Mouse (Mus musculus): ENCODE measurements around the gene Mypn. TPM values are rescaled to one million over a fixed set of nuclear protein-coding genes. Genes with fewer than 3 reads are reported as not detected.
A peak's percentile ranks its signal among the peaks of the same experiment; 100 is the strongest.

Gene Mypn
- total RNA-seq, 2 experiments from 2014 or later = 3.0 to 3.2 TPM

DNA sequence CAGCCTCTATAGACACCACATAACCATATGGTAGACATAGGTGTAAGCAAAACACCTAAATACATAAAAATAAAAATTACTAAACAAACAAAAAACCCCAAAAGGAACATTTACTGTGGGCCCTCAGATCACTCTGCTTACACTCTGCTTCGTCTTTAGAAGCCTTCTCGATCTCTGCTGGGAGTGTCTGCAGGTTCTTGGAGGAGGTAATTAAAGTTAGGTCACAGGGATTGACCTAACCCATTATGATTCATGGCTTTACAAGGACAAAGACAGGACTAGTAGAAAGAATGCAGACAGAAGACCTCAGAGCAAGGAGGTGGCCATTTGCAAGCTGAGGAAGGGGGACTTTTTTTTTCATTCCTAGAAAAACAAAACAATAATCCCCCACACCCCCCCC is 33.5 kb upstream of the Mypn start:
- intact Hi-C loops (cut with DNase I) = no loop called here

DNA sequence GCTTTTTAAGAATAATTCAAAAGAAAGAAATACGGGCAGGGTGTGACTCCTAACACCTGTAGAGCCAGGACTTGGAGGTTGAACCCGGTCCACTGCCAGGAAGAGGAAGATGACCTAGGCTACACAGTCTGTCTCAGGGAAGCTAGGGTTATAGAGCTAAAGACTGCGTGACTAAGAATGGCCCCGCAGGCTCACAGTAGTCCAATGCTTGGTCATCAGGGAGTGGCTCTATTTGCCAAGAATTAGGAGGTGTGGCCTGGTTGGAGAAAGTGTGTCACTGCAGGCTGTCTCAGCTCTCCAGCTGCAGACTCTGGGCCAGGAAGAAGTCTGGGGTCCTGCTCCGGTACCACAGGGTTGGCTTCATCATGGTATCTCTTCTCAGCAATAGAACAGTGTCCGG is 32.9 kb upstream of the Mypn start:
- Histone ChIP-seq H3K4me3 (no peak overlapping the region), H3K27ac (no peak overlapping the region)
- no peak for TF ChIP-seq CTCF (IDR thresholded peaks at IDR 0.05)
- DNase-seq (ENCODE audit: extremely low spot score in 1 of 2, low spot score in 2 of 2) = no peak
- intact Hi-C loops (cut with DNase I) = no loop called here

More for the DNA sequence above, 33.5 kb upstream of the Mypn start:
- DNase-seq (ENCODE audit: extremely low spot score in 1 of 2, low spot score in 2 of 2) = no peak
- TF ChIP-seq CTCF (IDR thresholded peaks at IDR 0.05) = no peak
- Histone ChIP-seq H3K4me3 (no peak overlapping the region), H3K27ac (no peak overlapping the region)

DNA sequence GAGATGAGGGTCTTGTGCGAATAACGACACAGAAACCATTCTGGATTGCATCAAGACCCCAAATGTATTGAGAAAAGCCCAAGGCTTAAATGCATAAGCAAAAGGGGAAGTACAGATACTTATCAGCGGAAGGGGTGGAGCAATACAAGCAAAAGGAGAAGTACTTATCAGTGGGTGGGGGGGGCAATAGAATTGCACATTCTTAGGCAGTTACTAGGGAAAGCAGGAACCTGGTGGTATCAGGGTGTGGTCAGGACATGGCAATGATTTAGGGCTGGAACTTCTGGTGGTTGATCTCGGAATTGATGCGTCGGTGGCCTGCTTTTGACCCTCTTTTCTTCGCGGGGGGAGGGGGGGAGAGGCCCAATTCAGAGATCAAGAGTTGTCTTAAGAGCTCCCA is 32.1 kb upstream of the Mypn start:
- Histone ChIP-seq H3K27ac (no peak overlapping the region), H3K4me3 (no peak overlapping the region)
- no peak for TF ChIP-seq CTCF (IDR thresholded peaks at IDR 0.05)
- intact Hi-C loops (cut with DNase I) = loop anchor here (2.0 kb wide), 1 partner anchor 79 kb away; no protein-coding TSS in a partner anchor
- no peak for DNase-seq (ENCODE audit: extremely low spot score in 1 of 2, low spot score in 2 of 2)

DNA sequence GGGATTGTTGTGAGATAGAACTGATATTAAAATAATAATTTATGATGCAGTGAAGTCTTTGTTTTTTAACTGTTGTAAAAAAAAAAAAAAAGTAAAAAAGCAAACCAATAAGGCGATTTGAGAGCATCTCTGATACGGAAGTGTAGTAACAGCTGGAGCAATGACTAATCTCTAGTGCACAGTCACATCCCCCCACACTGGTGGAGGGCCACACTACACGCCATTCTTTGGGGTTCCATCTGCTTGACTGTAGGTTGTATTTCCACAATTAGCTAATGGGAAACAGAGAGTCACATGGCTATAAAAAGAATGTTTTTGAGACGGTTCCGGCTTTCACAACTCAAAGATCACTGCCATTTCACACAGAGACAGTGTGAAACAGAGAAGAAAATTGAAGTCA is 30.4 kb upstream of the Mypn start:
- intact Hi-C loops (cut with DNase I) = loop anchor here (2.0 kb wide), 1 partner anchor 77 kb away; no protein-coding TSS in a partner anchor
- H3K27ac ChIP-seq = no peak overlapping the region
- TF ChIP-seq CTCF (IDR thresholded peaks at IDR 0.05) = no peak
- peak in 1 of 2 experiments; percentile 25 for DNase-seq (ENCODE audit: extremely low spot score in 1 of 2, low spot score in 2 of 2)
- no peak overlapping the region for H3K4me3 ChIP-seq

- DNase-seq (ENCODE audit: extremely low spot score in 1 of 2, low spot score in 2 of 2) = no peak
- intact Hi-C loops (cut with DNase I) = no loop called here
- no peak overlapping the region for H3K4me3 ChIP-seq
- no peak overlapping the region for H3K27ac ChIP-seq
- no peak for TF ChIP-seq CTCF (IDR thresholded peaks at IDR 0.05)
Observed at GRCm38 (mm10) chr10:63231630-63232029, 27.9 kb upstream of the Mypn start.

GRCm38 (mm10) chr10:63230854-63231253 is 27.1 kb upstream of the Mypn start:
- no peak for DNase-seq (ENCODE audit: extremely low spot score in 1 of 2, low spot score in 2 of 2)
- H3K4me3 ChIP-seq = no peak overlapping the region
- no peak overlapping the region for H3K27ac ChIP-seq
- TF ChIP-seq CTCF (IDR thresholded peaks at IDR 0.05) = no peak; the same call in 1 of the 2 replicates
- intact Hi-C loops (cut with DNase I) = no loop called here

GRCm38 (mm10) chr10:63230266-63230665 is 26.5 kb upstream of the Mypn start:
- TF ChIP-seq CTCF (IDR thresholded peaks at IDR 0.05) = no peak
- intact Hi-C loops (cut with DNase I) = no loop called here
- no peak overlapping the region for H3K4me3 ChIP-seq
- H3K27ac ChIP-seq = no peak overlapping the region
- no peak for DNase-seq (ENCODE audit: extremely low spot score in 1 of 2, low spot score in 2 of 2)

DNA sequence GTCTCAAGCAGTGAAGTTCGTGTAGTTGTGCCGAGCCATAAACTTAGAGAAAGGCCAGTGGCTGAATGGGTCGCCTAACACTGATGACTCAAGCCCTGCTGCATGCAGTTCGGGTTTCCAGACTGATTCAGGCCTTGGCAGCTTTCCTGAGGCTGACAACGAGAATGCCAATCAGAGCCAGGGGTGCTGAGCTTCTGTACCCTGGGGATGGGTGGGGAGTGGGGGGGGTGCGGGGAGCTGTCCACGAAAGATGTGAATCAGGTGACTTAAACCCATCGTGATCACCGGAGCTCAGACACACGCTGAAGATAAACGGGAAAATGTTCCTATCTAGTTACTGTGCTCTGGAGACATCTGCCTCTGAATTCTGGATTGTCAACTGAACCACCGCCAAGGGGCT is 20.6 kb upstream of the Mypn start:
- Histone ChIP-seq H3K27ac (no peak overlapping the region), H3K4me3 (no peak overlapping the region)
- intact Hi-C loops (cut with DNase I) = no loop called here
- DNase-seq (ENCODE audit: extremely low spot score in 1 of 2, low spot score in 2 of 2) = no peak
- TF ChIP-seq CTCF (IDR thresholded peaks at IDR 0.05) = no peak

- H3K27ac ChIP-seq = no peak overlapping the region
- no peak for DNase-seq (ENCODE audit: extremely low spot score in 1 of 2, low spot score in 2 of 2)
- TF ChIP-seq CTCF (IDR thresholded peaks at IDR 0.05) = no peak
- no peak overlapping the region for H3K4me3 ChIP-seq
- intact Hi-C loops (cut with DNase I) = no loop called here
Observed at GRCm38 (mm10) chr10:63221081-63221783, 17.5 kb upstream of the Mypn start.

DNA sequence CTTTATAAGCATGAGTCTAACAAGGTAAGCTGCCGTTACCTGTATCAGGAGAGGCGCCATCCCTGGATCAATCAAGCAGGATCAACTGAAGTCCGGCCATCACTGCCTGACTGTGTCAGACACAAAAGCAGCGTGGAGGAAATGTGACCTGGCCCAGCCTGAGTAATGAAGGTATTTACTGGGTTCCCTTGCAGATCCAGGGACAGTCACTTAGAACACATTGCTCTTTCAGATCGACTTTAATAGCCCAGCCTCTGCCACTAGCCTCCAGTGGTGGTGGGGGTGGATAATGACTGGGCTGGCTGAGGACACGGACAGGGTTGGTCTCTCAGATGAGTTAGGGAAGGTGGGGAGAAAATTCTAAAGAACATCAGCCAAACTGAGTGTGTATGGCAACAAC is 5.1 kb upstream of the Mypn start:
- no peak for DNase-seq (ENCODE audit: extremely low spot score in 1 of 2, low spot score in 2 of 2)
- Histone ChIP-seq H3K27ac (no peak overlapping the region), H3K4me3 (no peak overlapping the region)
- intact Hi-C loops (cut with DNase I) = no loop called here
- TF ChIP-seq CTCF (IDR thresholded peaks at IDR 0.05) = no peak

DNA sequence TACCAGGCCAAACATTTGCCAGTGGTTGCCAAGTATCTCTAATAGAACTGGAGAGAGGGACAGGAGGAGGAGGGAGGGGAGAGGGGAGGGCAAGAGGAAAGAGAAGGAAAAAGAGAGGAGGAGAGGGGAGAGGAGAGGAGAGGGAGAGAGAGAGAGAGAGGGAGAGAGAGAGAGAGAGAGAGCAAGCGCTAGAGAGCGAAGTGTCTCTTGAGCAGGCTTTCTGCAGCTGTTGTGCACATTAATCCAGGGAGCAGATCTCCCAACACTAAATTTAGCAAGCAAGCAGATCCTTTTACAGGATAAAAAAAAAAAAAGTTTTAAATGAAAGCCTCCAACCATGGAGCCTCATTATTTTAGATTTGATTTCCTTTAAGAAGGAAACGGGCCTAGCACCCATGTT is 750 bp downstream of the Mypn start:
- no peak for DNase-seq (ENCODE audit: extremely low spot score in 1 of 2, low spot score in 2 of 2)
- no peak overlapping the region for H3K4me3 ChIP-seq
- intact Hi-C loops (cut with DNase I) = no loop called here
- TF ChIP-seq CTCF (IDR thresholded peaks at IDR 0.05) = no peak
- no peak overlapping the region for H3K27ac ChIP-seq

GRCm38 (mm10) chr10:63201534-63201933 is 2.2 kb downstream of the Mypn start:
- intact Hi-C loops (cut with DNase I) = no loop called here
- DNase-seq (ENCODE audit: extremely low spot score in 1 of 2, low spot score in 2 of 2) = no peak
- TF ChIP-seq CTCF (IDR thresholded peaks at IDR 0.05) = no peak
- Histone ChIP-seq H3K27ac (no peak overlapping the region), H3K4me3 (no peak overlapping the region)

DNA sequence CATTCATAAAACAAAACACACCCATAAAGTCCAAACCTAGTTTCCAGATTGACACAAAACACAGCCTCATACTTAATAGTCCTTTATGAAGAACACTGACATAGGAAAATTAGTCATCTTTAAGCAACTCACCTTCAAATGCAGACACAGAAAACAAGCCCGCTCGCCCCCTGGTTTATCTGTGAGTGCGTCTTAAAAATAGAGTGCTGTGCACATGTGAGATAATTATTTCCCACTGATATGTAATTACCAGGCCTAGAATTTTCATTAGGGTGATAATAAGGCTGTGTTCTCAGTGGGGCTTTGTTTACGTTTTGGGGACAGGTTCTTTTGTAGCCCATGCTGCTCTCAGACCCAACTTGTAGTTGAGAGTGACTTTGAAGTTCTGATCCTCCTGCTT is 4.7 kb downstream of the Mypn start:
- Histone ChIP-seq H3K4me3 (no peak overlapping the region), H3K27ac (no peak overlapping the region)
- no peak for TF ChIP-seq CTCF (IDR thresholded peaks at IDR 0.05)
- intact Hi-C loops (cut with DNase I) = no loop called here
- DNase-seq (ENCODE audit: extremely low spot score in 1 of 2, low spot score in 2 of 2) = no peak
